In genomic region chr8:70696946-70697345, GRCm38 (mm10) we compare ENCODE assay signal across 8 mouse cellular contexts. TPM values are rescaled to one million over a fixed set of nuclear protein-coding genes. Genes with fewer than 3 reads are reported as not detected.
A peak's percentile ranks its signal among the peaks of the same experiment; 100 is the strongest.
DNase-seq lines count a peak whose midpoint lies in the region; ATAC-seq and TF ChIP-seq lines count a peak whose summit lies in the region.

No protein-coding gene starts in this region.

- no peaks in the 10 kb centered on the region for H3K27me3 ChIP-seq in heart, adult 2 months (ENCODE audit: control insufficient read depth, insufficient read depth, low read length)
- peaks cover 5% of the 10 kb centered on the region; the same call in 1 of the 2 replicates for H3K27me3 ChIP-seq in liver, embryonic 12.5 days (replicated peaks)

- no peak for TF ChIP-seq EP300 in heart, adult 2 months (IDR thresholded peaks at IDR 0.05; ENCODE audit: insufficient read depth, low read depth, low read length)

- H3K9ac ChIP-seq in heart, adult 2 months (ENCODE audit: low read depth, low read length) = no peak overlapping the region; the same call in 1 of the 2 replicates
- peak overlapping the region; percentile 79 for H3K9ac ChIP-seq in liver, embryonic 12.5 days

- DNase-seq in heart, adult 2 months = peak in 1 of 2 experiments; percentile 50
- DNase-seq in heart, adult 11 months = no peak
- peak; percentile 35 for DNase-seq in thymus, postnatal 4 days
- DNase-seq in thymus, postnatal 14 days = no peak
- no peak for DNase-seq in embryo, embryonic 11 days
- no peak for DNase-seq in c-Kit-positive CD71-positive TER-119-positive erythroid progenitor cells, embryonic 14.5 days (ENCODE audit: low spot score)
- no peak for DNase-seq in right cerebral cortex, postnatal 36 days (ENCODE audit: low spot score in 2 of 2)

- peak overlapping the region; percentile 92 for H3K27ac ChIP-seq in heart, adult 2 months
- H3K27ac ChIP-seq in liver, embryonic 12.5 days = peak overlapping the region; percentile 98

- peak overlapping the region; percentile 99 for H3K4me2 ChIP-seq in liver, embryonic 12.5 days

- H3K36me3 ChIP-seq in heart, adult 2 months (ENCODE audit: control insufficient read depth, insufficient read depth, low read length) = peaks cover 2% of the 10 kb centered on the region; the same call in 1 of the 2 replicates
- no peaks in the 10 kb centered on the region for H3K36me3 ChIP-seq in liver, embryonic 12.5 days

- ATAC-seq in liver, embryonic 12.5 days = no peak

- intact Hi-C loops in heart, adult 2 months (cut with DNase I) = no loop called here

- 58% methylated on average over 4 of the region's 4 CpGs for WGBS in heart, adult 2 months
- WGBS in liver, embryonic 12.5 days (ENCODE audit: insufficient replicate concordance) = 55% methylated on average over 4 of the region's 4 CpGs

- H3K9me3 ChIP-seq in liver, embryonic 12.5 days (replicated peaks) = no peaks in the 10 kb centered on the region

- no peaks in the 10 kb centered on the region for H3K79me2 ChIP-seq in heart, adult 2 months (replicated peaks; ENCODE audit: control insufficient read depth, insufficient read depth, low read length)

- H3K4me3 ChIP-seq in heart, adult 2 months = no peak overlapping the region
- H3K4me3 ChIP-seq in liver, embryonic 12.5 days = peak overlapping the region; percentile 38

- TF ChIP-seq POLR2A in heart, adult 2 months (IDR thresholded peaks at IDR 0.05; ENCODE audit: insufficient read depth, low read depth, low read length) = no peak

- H3K4me1 ChIP-seq in heart, adult 2 months (ENCODE audit: control insufficient read depth, insufficient read depth, low read length) = peaks cover 16% of the 10 kb centered on the region
- peaks cover 74% of the 10 kb centered on the region for H3K4me1 ChIP-seq in liver, embryonic 12.5 days

- TF ChIP-seq CTCF in heart, adult 2 months (IDR thresholded peaks at IDR 0.05) = no peak

RNA-seq across cellular contexts. Expression of gene Jund, which starts 1.8 kb away (rescaled TPM):
- 100 to 1,000 TPM; 123 to 127 TPM for total RNA-seq in heart, adult 2 months (2021)
- 66.2 and 109 TPM in 2 replicates for polyA plus RNA-seq in heart, adult 2 months (2012; rRNA removed)
- polyA plus RNA-seq in liver, embryonic 12.5 days (2016; fragmentation: Nextera tagmentation; extraction: Ambion mirVana) = 59.5 and 66.8 TPM in 2 replicates

RNA-seq across cellular contexts. Expression of gene Iqcn, which starts 6.3 kb away (rescaled TPM):
- not detected for total RNA-seq in heart, adult 2 months (2021)
- polyA plus RNA-seq in heart, adult 2 months (2012; rRNA removed) = 0.06 and 0.12 TPM in 2 replicates
- polyA plus RNA-seq in liver, embryonic 12.5 days (2016; fragmentation: Nextera tagmentation; extraction: Ambion mirVana) = not detected in 2 replicates

RNA-seq across cellular contexts. Expression of gene Gm3336, which starts 21.4 kb away (rescaled TPM):
- not detected for total RNA-seq in heart, adult 2 months (2021)
- not detected in 2 replicates for polyA plus RNA-seq in heart, adult 2 months (2012; rRNA removed)
- not detected in 2 replicates for polyA plus RNA-seq in liver, embryonic 12.5 days (2016; fragmentation: Nextera tagmentation; extraction: Ambion mirVana)

RNA-seq across cellular contexts. Expression of gene Lsm4, which starts 23.9 kb away (rescaled TPM):
- total RNA-seq in heart, adult 2 months (2021) = 10 to 100 TPM; 56.9 to 64.2 TPM
- 54.1 and 68.3 TPM in 2 replicates for polyA plus RNA-seq in heart, adult 2 months (2012; rRNA removed)
- polyA plus RNA-seq in liver, embryonic 12.5 days (2016; fragmentation: Nextera tagmentation; extraction: Ambion mirVana) = 266 and 269 TPM in 2 replicates

RNA-seq across cellular contexts. Expression of gene Pde4c, which starts 26.6 kb away (rescaled TPM):
- total RNA-seq in heart, adult 2 months (2021) = 1 to 10 TPM; 2.3 to 2.7 TPM
- polyA plus RNA-seq in heart, adult 2 months (2012; rRNA removed) = 10.8 and 11.0 TPM in 2 replicates
- polyA plus RNA-seq in liver, embryonic 12.5 days (2016; fragmentation: Nextera tagmentation; extraction: Ambion mirVana) = 0.56 and 0.71 TPM in 2 replicates
